Mouse (Mus musculus): Measurements from ENCODE around the gene Urb2. TPM values are rescaled to one million over a fixed set of nuclear protein-coding genes. Genes with fewer than 3 reads are reported as not detected.

The Urb2 gene
- total RNA-seq (2022), result 10 to 100 TPM; 11.1 to 12.9 (median 12.1) TPM

DNA sequence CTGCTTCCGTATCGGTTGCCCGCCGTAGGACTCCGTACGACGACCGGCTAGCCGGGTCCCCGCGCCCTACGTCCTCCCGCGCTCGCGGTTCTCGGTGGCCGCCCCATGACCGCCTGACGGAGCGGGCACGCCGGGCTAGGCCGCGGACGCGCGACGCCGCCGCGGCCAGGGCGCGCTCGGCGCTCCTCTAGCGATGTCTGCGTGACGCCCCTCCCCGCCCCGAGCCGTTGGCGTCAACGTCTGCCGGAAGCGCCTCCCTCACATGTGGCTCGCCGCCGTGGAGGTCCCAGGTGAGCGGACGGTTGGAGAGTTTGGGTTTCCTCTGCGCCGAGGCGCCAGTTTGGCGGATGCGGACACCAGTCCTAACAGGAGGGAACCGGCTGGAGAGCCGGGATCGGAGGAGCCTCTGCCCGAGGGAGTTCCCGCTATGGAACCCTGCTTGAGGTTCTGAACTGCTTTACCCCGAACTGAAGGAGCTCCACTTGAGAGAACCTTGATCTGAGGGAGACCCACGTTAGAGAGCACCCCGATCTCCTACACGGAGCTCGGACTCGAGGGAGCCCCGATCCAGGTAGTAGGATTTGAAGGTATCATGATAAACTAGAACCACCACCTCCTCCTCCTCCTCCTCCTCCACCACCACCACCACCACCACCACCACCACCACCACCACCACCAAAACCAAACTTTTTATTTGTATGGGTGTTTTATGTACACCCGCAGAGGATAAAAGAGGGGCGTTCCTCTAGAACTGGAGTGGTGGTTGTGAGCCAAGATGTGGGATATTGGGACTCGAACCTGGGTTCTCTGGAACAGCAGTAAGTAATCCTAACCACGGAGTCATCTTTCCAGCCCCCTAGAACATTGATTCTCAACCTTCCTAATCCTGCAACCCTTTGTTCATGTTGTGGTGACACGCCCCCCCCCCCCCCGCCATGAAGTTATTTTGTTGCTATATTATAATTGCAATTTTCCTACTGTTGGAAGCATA lies at the start of gene Urb2, which contains the start of gene Taf5l:
TSS of gene Urb2 (plus strand) at position 272 of the 991 bp plus-strand sequence.
TSS of gene Taf5l (minus strand) at position 161 of the 991 bp plus-strand sequence.
- DNase-seq (ENCODE audit: low spot score in 2 of 2), result peak; percentile 84 to 86

DNA sequence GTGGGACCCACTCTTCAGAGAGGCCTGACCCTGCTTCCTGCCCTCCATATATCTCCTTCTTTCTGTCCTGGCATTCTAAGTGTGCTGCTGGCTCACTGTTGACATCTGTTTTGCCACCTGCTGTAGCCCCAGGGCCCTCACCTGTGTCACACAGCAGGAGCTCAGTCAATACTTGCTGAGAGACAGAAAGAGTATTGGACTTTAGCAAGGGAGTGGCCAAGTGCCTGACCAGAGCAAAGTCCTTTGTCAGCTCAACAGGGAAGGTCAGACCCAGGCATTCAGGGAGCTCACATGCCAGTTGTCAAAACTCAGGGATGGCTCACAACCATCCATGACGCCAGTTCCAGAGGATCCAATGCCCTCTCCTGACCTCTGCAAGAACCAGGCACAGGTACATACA lies 47.8 kb upstream of the Urb2 start:
- no peak for DNase-seq (ENCODE audit: low spot score in 2 of 2)

DNA sequence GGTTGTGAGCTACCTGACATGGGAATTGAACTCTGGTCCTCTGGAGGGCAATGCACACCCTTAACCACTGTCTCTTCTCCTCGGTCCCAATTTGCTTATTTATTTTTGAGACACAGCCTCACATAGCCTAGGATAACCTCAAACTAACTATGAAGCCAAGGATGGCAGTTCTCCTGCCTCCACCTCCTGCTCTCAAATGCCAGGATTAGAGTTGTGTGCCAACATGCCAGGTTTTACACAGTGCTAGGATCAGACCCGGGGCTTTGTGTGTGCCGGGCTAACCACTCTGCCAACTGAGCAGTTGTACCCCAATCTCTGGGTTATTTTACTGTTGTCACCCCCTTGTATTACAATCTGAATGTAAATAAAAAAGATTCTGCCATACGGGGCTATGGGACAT lies 43.8 kb upstream of the Urb2 start:
- DNase-seq (ENCODE audit: low spot score in 2 of 2), result no peak

DNA sequence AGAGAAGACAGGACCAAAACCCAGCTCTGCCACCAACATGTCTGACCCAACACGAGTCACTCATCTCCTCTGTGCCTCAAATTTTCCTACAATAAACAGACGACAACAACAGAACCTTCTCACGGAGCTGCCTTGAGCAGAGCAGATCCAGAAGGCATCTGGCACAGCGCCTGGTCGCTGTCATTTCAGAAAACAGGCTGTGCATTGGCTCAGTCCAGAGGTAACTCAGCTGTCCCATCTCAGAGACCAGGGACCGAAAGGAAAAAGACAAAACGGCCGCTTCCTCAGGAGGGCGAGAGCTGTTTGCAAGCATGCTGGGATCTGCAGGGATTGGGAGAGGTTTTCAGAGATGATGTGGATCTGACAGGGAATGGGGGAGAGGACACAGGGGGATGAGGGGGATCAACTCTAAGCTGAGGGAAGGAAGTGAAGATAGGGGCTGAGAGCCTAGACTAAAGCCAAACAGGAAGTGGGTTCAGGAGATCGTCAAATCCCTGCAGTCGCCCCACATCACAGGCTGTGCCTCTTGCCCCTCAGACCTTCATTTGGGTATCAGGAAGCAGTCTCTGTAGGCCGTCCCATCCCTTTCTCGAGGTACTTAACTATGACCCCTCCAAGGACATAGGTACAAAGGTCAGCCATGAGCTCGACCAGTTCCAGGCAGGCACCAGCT lies 43.0 kb upstream of the Urb2 start:
- no peak for DNase-seq (ENCODE audit: low spot score in 2 of 2)

DNA sequence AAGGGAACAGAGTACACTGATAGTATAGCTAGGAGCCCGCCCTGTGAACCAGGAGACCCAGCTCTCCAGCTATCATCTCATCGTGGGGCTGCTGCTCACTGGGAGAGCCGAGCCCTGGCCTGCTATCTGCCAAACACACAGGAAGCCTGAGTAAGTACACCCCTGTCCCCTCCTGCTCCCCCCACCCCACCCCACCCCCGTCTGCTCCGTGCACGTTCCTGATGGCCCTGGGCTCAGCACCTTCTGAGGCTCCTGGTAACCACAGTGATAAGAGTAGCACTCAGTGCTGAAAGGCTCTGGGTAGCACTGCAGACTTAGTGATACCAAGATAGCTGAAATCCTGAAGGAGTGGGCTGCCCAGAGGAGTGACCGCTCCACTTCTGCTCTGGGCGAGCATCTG lies 42.4 kb upstream of the Urb2 start:
- no peak for DNase-seq (ENCODE audit: low spot score in 2 of 2)

DNA sequence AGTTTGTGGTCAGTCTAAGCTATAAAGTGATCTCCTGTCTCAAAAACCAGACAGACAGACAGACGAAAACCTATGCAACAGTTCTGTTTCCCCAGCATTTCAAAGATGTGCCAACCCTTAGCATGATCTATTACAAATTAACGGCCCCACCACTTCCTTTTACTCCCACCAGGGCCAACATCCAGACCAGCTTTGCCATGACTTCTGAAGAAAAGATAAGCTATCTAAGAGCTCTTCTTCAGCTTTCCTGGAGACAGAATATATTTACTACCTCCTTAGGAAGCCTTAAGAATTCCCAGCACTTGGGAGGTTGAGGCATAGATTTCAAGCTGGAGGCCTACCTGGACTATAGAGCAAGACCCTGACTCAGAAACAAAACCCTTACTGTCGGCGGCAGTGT lies 41.1 kb upstream of the Urb2 start:
- no peak for DNase-seq (ENCODE audit: low spot score in 2 of 2)

DNA sequence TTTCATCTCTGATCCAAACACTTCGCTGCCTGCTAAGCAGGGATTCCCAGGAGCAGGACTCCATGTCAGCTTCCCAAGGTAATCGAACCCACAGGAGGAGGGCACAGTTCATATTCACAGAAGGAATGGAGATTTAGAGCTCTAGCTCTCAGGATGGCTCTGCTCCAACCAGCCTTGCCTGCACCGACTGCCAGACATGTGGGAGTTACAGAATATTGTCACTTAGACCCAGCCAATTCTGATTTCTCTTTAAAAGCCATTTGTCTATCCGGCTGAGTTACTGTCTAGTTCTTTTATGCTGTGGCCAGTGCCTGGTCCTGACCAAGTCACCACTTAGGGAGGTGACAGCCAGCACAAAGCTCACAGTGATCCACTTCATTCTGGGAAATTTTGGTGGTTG lies 39.6 kb upstream of the Urb2 start:
- peak; percentile 9 to 35 for DNase-seq (ENCODE audit: low spot score in 2 of 2)

DNA sequence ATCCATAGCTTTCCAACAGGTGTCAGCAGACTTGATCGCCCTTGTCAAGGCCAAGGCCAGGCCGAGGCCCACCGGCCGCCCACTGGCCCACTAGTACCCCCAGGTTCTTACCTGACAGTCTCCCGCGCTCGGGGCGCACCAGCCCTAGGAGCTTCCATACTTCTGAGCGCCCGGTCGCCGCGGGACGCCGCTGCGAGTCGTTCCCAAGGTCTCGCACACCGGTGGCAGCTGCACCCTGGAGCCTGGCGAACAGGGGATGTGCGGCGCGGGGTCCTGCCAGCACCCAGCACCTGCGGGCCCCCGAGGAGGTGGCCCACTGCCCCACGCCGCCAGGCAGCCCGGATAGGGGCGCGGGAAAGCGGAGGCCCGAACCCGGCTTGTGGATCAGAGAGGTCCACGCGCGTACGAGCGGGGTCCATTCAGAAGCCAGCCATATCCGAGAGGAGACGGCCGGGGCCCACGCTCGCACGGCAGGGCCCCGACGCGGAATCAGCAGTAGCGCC lies 39.0 kb upstream of the Urb2 start:
- peak in 1 of 2 experiments; percentile 32 for DNase-seq (ENCODE audit: low spot score in 2 of 2)

DNA sequence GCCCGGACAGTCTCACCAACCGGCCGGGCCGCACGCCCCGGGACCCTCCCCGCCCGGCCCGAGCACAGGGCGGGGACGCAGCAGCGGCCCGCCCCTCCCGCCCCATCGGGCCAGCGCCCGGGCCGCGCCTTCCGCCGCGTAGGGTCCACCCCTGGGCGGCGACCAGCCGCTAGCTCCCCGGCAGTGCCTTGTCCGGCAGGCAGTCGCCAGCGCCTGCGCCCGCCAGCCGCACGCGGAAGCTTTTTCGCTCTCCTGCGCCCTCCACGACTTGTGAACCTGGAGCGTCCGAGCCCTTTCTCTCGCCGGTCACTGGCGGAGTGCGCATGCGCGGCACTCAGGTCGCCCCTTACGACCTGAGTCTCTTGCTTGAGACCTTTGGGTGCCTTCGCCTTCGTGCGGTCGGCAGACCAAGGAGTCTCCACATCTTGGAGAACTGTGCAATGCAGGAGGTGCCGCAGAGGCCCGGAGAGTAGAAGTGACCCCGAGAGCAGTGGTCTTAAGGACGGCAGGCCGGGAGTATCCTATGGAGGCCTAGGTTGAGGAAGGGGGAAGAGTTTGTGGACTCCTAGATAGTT lies 38.4 kb upstream of the Urb2 start, which contains the start of gene Abcb10:
TSS of gene Abcb10 (minus strand) at position 297 of the 575 bp plus-strand sequence.
- DNase-seq (ENCODE audit: low spot score in 2 of 2), result peak; percentile 78

DNA sequence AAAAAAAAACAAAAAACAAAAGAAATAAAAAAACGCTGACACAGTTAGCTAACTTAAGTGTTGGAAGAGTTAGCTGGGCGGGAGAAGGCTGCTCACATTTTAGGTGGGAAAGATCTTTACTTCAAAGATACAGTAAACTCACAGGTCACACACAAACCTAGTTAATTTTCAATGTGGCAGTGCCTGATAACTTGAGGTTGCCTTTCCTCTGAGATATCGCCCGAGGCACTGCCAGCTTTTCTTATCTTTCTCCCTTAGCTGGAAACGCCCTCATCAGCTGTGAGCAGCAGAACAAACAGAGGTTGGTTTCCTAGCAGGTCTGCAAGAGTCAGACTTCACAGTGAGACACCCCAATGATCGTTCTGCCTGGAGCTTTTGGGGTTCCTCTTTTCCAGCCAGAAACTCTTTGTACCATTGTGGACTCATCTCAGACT lies 32.7 kb upstream of the Urb2 start:
- DNase-seq (ENCODE audit: low spot score in 2 of 2), result no peak

DNA sequence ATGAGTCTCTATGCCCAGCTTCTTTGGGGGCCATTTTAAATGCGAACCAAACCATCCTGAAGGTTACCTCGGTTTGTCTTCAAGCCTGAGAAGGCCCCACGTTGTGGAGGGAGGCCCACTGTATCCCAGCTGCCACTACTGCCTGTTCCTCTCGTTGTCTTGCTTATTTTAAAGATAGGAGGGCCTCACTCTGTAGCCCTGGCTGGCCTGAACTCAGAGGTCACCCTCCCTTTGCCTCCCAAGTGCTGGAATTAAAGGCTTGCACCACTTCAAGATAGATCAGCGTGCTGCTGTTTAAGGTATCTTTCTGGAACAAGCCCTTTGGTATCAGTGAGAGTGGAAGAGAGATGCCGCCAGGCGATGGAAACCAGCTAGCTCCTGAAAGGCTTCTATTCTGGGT lies 32.2 kb upstream of the Urb2 start:
- DNase-seq (ENCODE audit: low spot score in 2 of 2), result no peak

DNA sequence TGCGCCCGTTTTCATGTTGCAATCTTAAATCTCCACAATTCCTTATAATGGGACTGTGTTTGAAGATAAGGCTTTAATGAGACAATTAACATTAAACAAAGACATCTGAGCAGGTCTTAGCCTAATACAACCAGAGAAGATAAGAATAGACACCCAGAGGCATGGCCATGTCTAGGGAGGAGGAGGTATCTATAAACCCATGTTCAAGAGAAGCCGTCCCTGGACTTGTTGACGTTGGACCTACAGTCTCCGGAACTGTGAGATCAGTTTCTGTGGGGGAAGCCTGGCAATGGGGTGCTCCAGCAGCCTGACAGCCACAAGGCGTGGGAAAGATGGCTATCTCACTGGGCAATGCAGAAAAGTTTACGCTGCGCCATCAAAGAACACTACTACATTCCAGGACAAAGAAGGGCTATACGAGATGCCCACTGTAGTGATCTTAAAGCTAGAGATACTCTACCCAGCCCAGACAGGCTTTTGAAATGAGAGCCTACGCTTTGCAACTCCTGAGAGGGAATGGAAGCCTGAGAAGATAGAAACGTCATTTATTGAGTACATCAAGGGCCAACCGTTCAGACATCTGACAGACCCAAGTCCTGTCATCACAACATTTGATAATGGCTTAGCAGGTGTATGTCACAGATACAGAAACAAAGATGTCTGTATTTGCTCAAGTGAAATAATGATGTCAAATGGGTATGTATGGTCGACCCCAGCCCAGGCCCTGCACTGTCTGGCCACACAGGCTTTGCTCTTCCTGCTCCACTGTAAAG lies 30.8 kb upstream of the Urb2 start:
- DNase-seq (ENCODE audit: low spot score in 2 of 2), result no peak

DNA sequence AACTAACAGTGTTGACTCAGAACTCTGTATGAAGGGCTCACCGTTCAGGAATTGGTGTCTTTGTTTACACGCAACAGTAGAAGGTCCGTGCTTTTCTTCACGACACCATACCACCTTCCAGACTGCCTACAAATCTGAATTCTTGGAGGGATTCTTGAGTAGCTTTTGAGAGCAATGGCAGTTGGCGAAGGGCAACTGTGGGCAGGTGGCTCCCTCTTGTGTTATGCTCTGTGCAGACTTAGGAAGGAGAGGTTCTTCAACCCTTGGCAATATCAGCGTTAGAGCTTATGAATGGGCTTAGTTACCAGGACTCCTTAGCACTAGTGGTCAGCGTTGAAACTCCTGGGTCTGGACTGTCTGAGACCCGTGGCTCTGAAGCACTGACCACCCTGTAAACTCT lies 28.7 kb upstream of the Urb2 start:
- no peak for DNase-seq (ENCODE audit: low spot score in 2 of 2)

DNA sequence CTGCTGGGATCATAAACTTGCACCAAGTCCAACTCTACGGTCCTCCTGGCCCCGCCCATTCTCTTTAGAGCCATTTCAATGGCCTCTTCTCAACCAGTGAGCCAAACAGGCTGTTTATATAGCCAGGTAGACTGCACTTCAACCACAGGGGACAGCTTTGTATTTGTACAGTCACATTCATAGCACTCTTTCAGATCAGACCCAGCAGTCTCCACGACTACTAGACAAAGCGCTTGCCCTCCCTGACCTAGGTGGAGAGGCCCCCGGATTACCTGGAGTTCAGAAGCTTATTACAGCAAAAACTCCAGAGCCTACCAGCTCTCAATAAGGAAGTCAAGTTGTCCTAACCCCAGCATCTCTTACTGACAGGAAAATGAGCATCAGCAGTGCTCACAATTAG lies 27.7 kb upstream of the Urb2 start:
- DNase-seq (ENCODE audit: low spot score in 2 of 2), result no peak

DNA sequence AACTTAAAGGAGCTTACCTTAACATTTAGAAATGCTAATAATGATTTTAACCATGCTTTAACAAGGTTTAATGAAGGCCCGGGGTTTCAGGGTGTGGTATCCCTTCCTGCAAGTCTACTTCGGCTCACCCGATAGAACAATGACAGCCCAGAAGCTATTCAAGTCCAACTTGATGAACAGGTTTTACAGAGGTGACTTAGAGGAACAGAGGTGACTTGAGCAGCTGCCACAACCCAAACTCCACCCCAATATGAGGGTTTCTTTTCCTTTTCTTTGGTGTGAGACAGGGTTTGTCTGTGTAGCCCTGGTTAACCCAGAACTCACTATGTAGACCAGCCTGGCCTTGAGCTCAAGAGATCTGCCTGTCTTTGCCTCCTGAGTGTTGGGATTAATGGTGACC lies 27.3 kb upstream of the Urb2 start:
- DNase-seq (ENCODE audit: low spot score in 2 of 2), result no peak

DNA sequence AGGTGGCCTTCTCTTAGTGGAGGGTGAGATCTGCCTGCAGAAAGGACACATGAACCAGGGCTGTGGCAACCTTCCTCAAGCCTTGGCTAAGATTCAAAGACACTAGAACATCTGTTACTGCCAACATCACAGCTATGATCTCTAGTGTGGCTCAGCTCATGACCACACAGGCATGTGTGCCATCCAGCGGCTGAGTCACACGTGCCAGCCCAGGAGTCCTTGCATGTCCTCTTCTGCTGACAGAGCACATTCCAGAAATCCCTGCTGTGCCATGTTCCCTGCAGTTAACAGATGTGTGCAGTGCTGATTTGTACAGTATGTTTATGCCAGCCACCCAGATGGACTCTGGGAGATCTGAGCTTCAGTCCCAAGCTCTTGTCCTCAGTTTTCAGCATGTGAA lies 21.7 kb upstream of the Urb2 start:
- DNase-seq (ENCODE audit: low spot score in 2 of 2), result no peak

DNA sequence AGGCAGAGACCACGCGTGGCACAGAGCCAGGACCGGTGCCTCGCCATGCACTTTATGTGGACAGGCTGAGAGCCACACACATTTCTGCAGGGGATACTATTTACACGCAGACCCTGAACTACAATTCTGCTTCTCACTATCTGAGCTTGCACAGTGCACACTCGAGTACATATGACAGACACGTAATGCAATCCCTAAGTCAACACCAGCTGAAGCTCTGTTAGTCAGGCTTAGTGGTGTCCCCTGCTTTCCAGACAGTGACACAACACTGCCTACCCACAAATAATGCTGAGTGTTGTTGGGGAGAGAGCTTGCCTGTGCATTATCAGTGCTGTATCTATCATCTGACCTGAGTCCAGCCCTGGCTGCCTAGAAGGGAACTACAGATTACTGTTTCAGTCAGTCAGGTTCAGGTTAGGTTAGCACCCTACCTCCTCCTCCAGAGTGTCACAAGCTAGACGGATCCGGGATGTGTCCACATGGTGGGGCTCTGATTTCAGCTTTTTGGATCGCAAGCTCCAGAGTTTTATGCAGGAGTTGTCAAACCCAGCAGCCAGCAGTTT lies 18.7 kb upstream of the Urb2 start:
- no peak for DNase-seq (ENCODE audit: low spot score in 2 of 2)

DNA sequence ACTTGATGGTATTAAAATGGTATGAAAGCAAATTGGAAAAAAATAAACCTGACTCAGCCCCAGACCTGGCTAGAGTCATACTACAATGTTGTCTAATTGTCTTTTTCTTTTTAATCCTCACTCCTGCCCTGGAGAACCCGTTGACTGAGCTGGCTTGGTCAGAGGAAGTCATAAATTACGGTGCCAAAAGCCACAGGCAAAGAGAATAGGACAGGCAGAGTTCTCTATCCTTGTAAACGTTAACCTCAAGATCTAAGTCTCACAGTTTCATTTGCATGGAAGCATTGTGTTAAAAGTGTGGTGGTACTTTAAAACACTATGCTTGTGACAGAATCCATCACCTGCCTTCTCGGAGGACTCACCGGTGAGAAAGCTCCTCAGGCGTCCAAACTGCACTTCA lies 13.5 kb upstream of the Urb2 start:
- DNase-seq (ENCODE audit: low spot score in 2 of 2), result no peak

DNA sequence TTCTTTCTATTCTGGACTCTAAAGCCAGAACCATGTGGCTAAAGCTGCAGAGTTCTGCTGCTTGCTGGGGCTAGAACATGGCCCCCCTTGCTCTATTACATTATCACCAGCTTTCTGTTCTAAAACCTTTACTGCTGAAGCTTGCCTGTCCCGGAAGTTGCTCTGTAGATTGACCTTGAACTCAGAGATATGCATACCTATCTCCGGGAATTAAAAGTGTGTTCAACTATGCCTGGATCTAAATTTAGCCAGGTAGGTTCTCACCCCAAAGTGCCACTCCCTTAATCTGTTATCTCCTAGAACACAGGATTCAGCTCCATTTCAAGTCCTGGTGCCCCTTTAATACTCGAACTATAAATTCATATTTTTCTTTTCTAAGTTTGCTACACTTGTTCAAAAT lies 9.7 kb upstream of the Urb2 start:
- no peak for DNase-seq (ENCODE audit: low spot score in 2 of 2)

DNA sequence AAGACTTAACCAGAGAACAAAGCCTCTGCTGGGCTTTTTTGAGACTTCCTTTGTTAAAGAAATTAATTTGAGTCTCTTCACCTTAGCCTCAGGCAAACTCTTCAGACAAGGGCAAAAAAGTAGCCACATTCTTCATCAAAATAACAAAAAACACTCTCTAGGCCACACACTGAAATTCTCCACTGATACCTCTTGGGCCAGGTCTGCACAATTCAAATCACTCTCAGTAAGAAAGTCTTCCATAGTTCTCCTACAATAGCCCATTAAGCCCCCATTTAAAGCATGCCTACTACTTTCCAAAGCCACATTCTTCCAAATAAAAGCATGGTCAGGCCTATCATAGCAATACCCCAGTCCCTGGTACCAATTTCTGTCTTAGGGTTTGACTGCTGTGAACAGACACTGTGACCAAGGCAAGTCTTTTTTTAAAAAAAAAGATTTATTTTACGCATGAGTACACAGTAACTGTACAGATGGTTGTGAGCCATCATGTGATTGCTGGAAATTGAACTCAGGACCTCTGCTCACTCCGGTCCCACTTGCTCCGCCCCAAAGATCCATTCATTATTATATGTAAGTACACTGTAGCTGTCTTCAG lies 9.2 kb upstream of the Urb2 start:
- DNase-seq (ENCODE audit: low spot score in 2 of 2), result no peak
